9 mouse cellular contexts compared by ENCODE assay signal in genomic region chr17:28521920-28522319, GRCm38 (mm10). TPM values are rescaled to one million over a fixed set of nuclear protein-coding genes. Genes with fewer than 3 reads are reported as not detected.
DNase-seq lines count a peak whose midpoint lies in the region; ATAC-seq lines count a peak whose summit lies in the region.
"Had no signal": no experiment of that assay in that cellular context is flagged by ENCODE, and none has a peak within 500 bp of the region (broad histone marks: within the 10 kb centered on the region; RNA-seq: fewer than 3 reads in every experiment).

No protein-coding gene starts in this region.

- no peak for ATAC-seq in lung, embryonic 15.5 days (ENCODE audit: borderline replicate concordance, extremely low read depth, low FRiP score, low TSS enrichment)
- ATAC-seq in embryonic facial prominence, embryonic 15.5 days (ENCODE audit: insufficient number of reproducible peaks, low FRiP score, low TSS enrichment, low read depth): no peak
- ATAC-seq in intestine, embryonic 15.5 days: peak; percentile 39
- ATAC-seq in neural tube, embryonic 13.5 days (ENCODE audit: low read depth): no peak

- no peaks in the 10 kb centered on the region for H3K9me3 ChIP-seq in lung, embryonic 15.5 days
- no peaks in the 10 kb centered on the region for H3K9me3 ChIP-seq in embryonic facial prominence, embryonic 15.5 days (replicated peaks)
- H3K9me3 ChIP-seq in intestine, embryonic 15.5 days: no peaks in the 10 kb centered on the region
- H3K9me3 ChIP-seq in neural tube, embryonic 13.5 days: no peaks in the 10 kb centered on the region

- peak overlapping the region; percentile 54; the same call in 1 of the 2 replicates for H3K4me3 ChIP-seq in lung, embryonic 15.5 days
- H3K4me3 ChIP-seq in embryonic facial prominence, embryonic 15.5 days (replicated peaks): peak overlapping the region; percentile 72
- H3K4me3 ChIP-seq in intestine, embryonic 15.5 days (replicated peaks): peak overlapping the region; percentile 69; the same call in 1 of the 2 replicates
- peak overlapping the region; percentile 74 for H3K4me3 ChIP-seq in neural tube, embryonic 13.5 days

- 40% methylated on average over 6 of the region's 6 CpGs for WGBS in lung, embryonic 15.5 days
- 45% methylated on average over 6 of the region's 6 CpGs for WGBS in embryonic facial prominence, embryonic 15.5 days
- WGBS in intestine, embryonic 15.5 days: 32% methylated on average over 6 of the region's 6 CpGs
- WGBS in neural tube, embryonic 13.5 days: 25% methylated on average over 6 of the region's 6 CpGs

- peaks cover 4% of the 10 kb centered on the region; the same call in 1 of the 2 replicates for H3K27me3 ChIP-seq in lung, embryonic 15.5 days
- no peaks in the 10 kb centered on the region for H3K27me3 ChIP-seq in embryonic facial prominence, embryonic 15.5 days
- no peaks in the 10 kb centered on the region for H3K27me3 ChIP-seq in intestine, embryonic 15.5 days (replicated peaks)
- H3K27me3 ChIP-seq in neural tube, embryonic 13.5 days: peaks cover 51% of the 10 kb centered on the region

- DNase-seq in lung, adult 18-20 months: no peak
- no peak for DNase-seq in layer of hippocampus, adult 11-12 months (ENCODE audit: low spot score)
- no peak for DNase-seq in adrenal gland, postnatal 25 days
- no peak for DNase-seq in ovary, postnatal 36 days (ENCODE audit: low spot score)

- H3K4me1 ChIP-seq in lung, embryonic 15.5 days: peaks cover 39% of the 10 kb centered on the region
- H3K4me1 ChIP-seq in embryonic facial prominence, embryonic 15.5 days: peaks cover 51% of the 10 kb centered on the region
- peaks cover 32% of the 10 kb centered on the region for H3K4me1 ChIP-seq in intestine, embryonic 15.5 days (replicated peaks)
- peaks cover 34% of the 10 kb centered on the region for H3K4me1 ChIP-seq in neural tube, embryonic 13.5 days (replicated peaks)

- H3K36me3 ChIP-seq in lung, embryonic 15.5 days: no peaks in the 10 kb centered on the region
- no peaks in the 10 kb centered on the region for H3K36me3 ChIP-seq in embryonic facial prominence, embryonic 15.5 days
- no peaks in the 10 kb centered on the region for H3K36me3 ChIP-seq in intestine, embryonic 15.5 days
- no peaks in the 10 kb centered on the region for H3K36me3 ChIP-seq in neural tube, embryonic 13.5 days

- no peak overlapping the region; the same call in 1 of the 2 replicates for H3K9ac ChIP-seq in lung, embryonic 15.5 days
- H3K9ac ChIP-seq in embryonic facial prominence, embryonic 15.5 days: no peak overlapping the region
- H3K9ac ChIP-seq in intestine, embryonic 15.5 days: no peak overlapping the region
- 0 out of 2 replicates have a peak overlapping the region, but pooled peaks have one; percentile 89 for H3K9ac ChIP-seq in neural tube, embryonic 13.5 days

- H3K4me2 ChIP-seq in lung, embryonic 15.5 days: peak overlapping the region; percentile 95
- peak overlapping the region; percentile 96 for H3K4me2 ChIP-seq in embryonic facial prominence, embryonic 15.5 days (replicated peaks)
- peak overlapping the region; percentile 99 for H3K4me2 ChIP-seq in intestine, embryonic 15.5 days (replicated peaks)
- H3K4me2 ChIP-seq in neural tube, embryonic 13.5 days: peak overlapping the region; percentile 95

- 0 out of 2 replicates have a peak overlapping the region, but pooled peaks have one; percentile 86 for H3K27ac ChIP-seq in lung, embryonic 15.5 days
- H3K27ac ChIP-seq in embryonic facial prominence, embryonic 15.5 days (replicated peaks): peak overlapping the region; percentile 97
- H3K27ac ChIP-seq in intestine, embryonic 15.5 days: peak overlapping the region; percentile 92
- H3K27ac ChIP-seq in neural tube, embryonic 13.5 days (replicated peaks): no peak overlapping the region

RNA-seq across cellular contexts. Expression of gene Fkbp5, which starts 4.6 kb away (rescaled TPM):
- polyA plus RNA-seq in lung, embryonic 15.5 days (2015; fragmentation: Nextera tagmentation; extraction: Ambion mirVana): 30.7 and 35.1 TPM in 2 replicates
- 35.8 and 36.5 TPM in 2 replicates for polyA plus RNA-seq in embryonic facial prominence, embryonic 15.5 days (2015; fragmentation: Nextera tagmentation; extraction: Ambion mirVana)
- polyA plus RNA-seq in intestine, embryonic 15.5 days (2015; fragmentation: Nextera tagmentation; extraction: Ambion mirVana): 25.9 and 26.6 TPM in 2 replicates
- 25.1 and 26.6 TPM in 2 replicates for polyA plus RNA-seq in neural tube, embryonic 13.5 days (2015; fragmentation: Nextera tagmentation; extraction: Ambion mirVana)
- total RNA-seq in adrenal gland, postnatal 25 days (2021): 55.9 and 60.1 TPM in 2 replicates

RNA-seq across cellular contexts. Expression of gene Armc12, which starts 8.7 kb away (rescaled TPM):
- not detected in 2 replicates for polyA plus RNA-seq in lung, embryonic 15.5 days (2015; fragmentation: Nextera tagmentation; extraction: Ambion mirVana)
- polyA plus RNA-seq in embryonic facial prominence, embryonic 15.5 days (2015; fragmentation: Nextera tagmentation; extraction: Ambion mirVana): not detected in 2 replicates
- not detected in 2 replicates for polyA plus RNA-seq in intestine, embryonic 15.5 days (2015; fragmentation: Nextera tagmentation; extraction: Ambion mirVana)
- polyA plus RNA-seq in neural tube, embryonic 13.5 days (2015; fragmentation: Nextera tagmentation; extraction: Ambion mirVana): not detected in 2 replicates
- total RNA-seq in adrenal gland, postnatal 25 days (2021): not detected in 2 replicates
- total RNA-seq: gastrocnemius, postnatal 4 days had no signal

RNA-seq across cellular contexts. Expression of gene Clpsl2, which starts 27.3 kb away (rescaled TPM):
- polyA plus RNA-seq in lung, embryonic 15.5 days (2015; fragmentation: Nextera tagmentation; extraction: Ambion mirVana): not detected in 2 replicates
- not detected in 2 replicates for polyA plus RNA-seq in embryonic facial prominence, embryonic 15.5 days (2015; fragmentation: Nextera tagmentation; extraction: Ambion mirVana)
- not detected in 2 replicates for polyA plus RNA-seq in intestine, embryonic 15.5 days (2015; fragmentation: Nextera tagmentation; extraction: Ambion mirVana)
- not detected in 2 replicates for polyA plus RNA-seq in neural tube, embryonic 13.5 days (2015; fragmentation: Nextera tagmentation; extraction: Ambion mirVana)
- not detected in 2 replicates for total RNA-seq in adrenal gland, postnatal 25 days (2021)
- total RNA-seq: gastrocnemius, postnatal 4 days had no signal

RNA-seq across cellular contexts. Expression of gene Clps, which starts 38.6 kb away (rescaled TPM):
- 0.34 and 9.2 TPM in 2 replicates for polyA plus RNA-seq in lung, embryonic 15.5 days (2015; fragmentation: Nextera tagmentation; extraction: Ambion mirVana)
- not detected in 2 replicates for polyA plus RNA-seq in embryonic facial prominence, embryonic 15.5 days (2015; fragmentation: Nextera tagmentation; extraction: Ambion mirVana)
- 958 and 2,971 TPM in 2 replicates for polyA plus RNA-seq in intestine, embryonic 15.5 days (2015; fragmentation: Nextera tagmentation; extraction: Ambion mirVana)
- polyA plus RNA-seq in neural tube, embryonic 13.5 days (2015; fragmentation: Nextera tagmentation; extraction: Ambion mirVana): not detected in 2 replicates
- not detected in 2 replicates for total RNA-seq in adrenal gland, postnatal 25 days (2021)
- total RNA-seq: gastrocnemius, postnatal 4 days had no signal

RNA-seq across cellular contexts. Expression of gene Lhfpl5, which starts 53.5 kb away (rescaled TPM):
- polyA plus RNA-seq in lung, embryonic 15.5 days (2015; fragmentation: Nextera tagmentation; extraction: Ambion mirVana): 0.48 and 0.57 TPM in 2 replicates
- polyA plus RNA-seq in embryonic facial prominence, embryonic 15.5 days (2015; fragmentation: Nextera tagmentation; extraction: Ambion mirVana): 0.59 and 0.64 TPM in 2 replicates
- 1.3 and 1.8 TPM in 2 replicates for polyA plus RNA-seq in intestine, embryonic 15.5 days (2015; fragmentation: Nextera tagmentation; extraction: Ambion mirVana)
- polyA plus RNA-seq in neural tube, embryonic 13.5 days (2015; fragmentation: Nextera tagmentation; extraction: Ambion mirVana): 7.9 and 8.2 TPM in 2 replicates
- total RNA-seq in adrenal gland, postnatal 25 days (2021): 1.9 and 2.2 TPM in 2 replicates
- total RNA-seq: gastrocnemius, postnatal 4 days had no signal
